Mouse (Mus musculus): ENCODE results near the gene Tfap2d. TPM values are rescaled to one million over a fixed set of nuclear protein-coding genes. Genes with fewer than 3 reads are reported as not detected.

Gene Tfap2d
- polyA plus RNA-seq, 1 experiment from 2014 or later = not detected

DNA sequence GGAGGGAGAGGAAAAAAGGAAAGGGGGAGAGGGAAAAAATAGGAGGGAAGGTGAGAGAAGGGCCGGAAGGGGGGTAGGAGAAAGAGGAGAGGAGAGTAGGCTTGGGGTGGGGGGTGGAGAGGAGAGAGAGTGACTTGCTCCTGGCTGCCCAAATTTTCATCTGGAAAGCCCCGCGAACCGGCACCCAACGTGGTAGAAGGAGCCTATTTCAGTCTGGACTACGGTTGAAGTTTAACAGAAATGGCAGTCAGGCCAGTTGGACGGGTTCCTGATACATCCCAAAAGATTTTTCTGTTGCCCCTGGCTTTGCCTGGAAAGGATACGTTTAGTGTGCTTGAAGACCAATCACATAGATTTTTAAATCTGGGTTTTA, 108.2 kb downstream of the Tfap2d start:
- Histone ChIP-seq H3K27me3 (replicated peaks) (peaks cover 88% of the 10 kb centered on the region), H3K4me2 (no peak overlapping the region), H3K4me1 (peaks cover 4% of the 10 kb centered on the region; the same call in 1 of the 2 replicates), H3K36me3 (no peaks in the 10 kb centered on the region), H3K27ac (replicated peaks) (no peak overlapping the region), H3K4me3 (no peak overlapping the region), H3K9me3 (no peaks in the 10 kb centered on the region), H3K9ac (no peak overlapping the region)
- ATAC-seq (ENCODE audit: extremely low read depth, insufficient number of reproducible peaks, low FRiP score, low TSS enrichment) = no peak
- 4% methylated on average over 8 of the region's 8 CpGs for WGBS

DNA sequence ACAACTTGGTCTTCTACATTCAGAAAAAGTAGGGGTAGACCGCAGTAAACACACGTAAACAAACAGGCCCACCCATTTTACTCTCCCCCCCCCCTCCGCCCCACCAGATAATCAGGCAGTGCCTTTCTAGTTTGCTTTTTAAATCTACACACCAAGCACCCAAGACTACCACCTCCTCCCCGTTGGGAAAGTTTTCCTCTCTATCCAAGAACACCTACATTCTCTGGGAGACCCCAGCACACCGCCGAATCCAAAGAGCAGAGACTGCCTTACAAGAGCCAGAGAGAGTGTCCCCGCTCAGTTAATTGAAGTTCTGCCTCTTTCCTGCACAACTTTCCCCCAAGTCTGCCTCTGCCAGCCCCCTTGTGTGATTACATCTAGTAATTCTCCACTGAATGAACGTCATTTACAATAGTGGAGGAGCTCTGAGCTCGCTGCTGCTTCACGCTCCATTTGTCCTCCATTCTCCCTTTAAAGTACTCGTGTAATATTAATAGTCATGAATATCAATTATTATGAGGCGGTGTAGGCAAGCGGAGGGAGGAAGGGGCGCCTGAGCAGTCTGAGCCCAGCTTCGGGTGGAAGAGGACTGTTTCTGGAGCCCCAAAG, 108.8 kb downstream of the Tfap2d start:
- Histone ChIP-seq H3K4me1 (peaks cover 4% of the 10 kb centered on the region; the same call in 1 of the 2 replicates), H3K36me3 (no peaks in the 10 kb centered on the region), H3K9me3 (no peaks in the 10 kb centered on the region), H3K27me3 (replicated peaks) (peaks cover 94% of the 10 kb centered on the region), H3K4me3 (no peak overlapping the region), H3K4me2 (no peak overlapping the region), H3K27ac (replicated peaks) (no peak overlapping the region), H3K9ac (no peak overlapping the region)
- WGBS = under 1% methylated on average over 15 of the region's 15 CpGs
- no peak for ATAC-seq (ENCODE audit: extremely low read depth, insufficient number of reproducible peaks, low FRiP score, low TSS enrichment)

DNA sequence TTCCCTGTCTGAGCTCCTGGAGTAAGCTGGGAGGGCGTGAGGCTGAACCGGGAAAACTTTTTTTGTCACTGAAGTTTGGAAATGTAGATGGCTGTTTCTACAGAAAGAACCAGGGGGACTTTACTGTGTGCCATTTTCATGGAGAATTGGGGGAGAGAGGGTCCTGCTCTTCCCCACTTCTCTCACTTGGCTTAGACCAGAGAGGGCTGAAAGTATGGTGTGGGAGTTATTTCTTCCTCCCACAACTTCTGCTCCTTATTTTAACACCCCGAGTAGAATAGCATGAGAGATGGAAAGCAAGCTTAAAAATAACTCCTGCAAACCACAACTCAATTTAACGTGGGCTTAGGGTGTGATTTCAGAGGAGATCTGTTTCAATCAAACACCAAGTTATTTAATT, 109.9 kb downstream of the Tfap2d start:
- Histone ChIP-seq H3K27me3 (replicated peaks) (peaks cover 96% of the 10 kb centered on the region), H3K27ac (replicated peaks) (no peak overlapping the region), H3K36me3 (no peaks in the 10 kb centered on the region), H3K4me1 (peaks cover 4% of the 10 kb centered on the region; the same call in 1 of the 2 replicates), H3K4me3 (no peak overlapping the region), H3K9ac (no peak overlapping the region), H3K9me3 (no peaks in the 10 kb centered on the region), H3K4me2 (no peak overlapping the region)
- under 1% methylated on average over 4 of the region's 4 CpGs for WGBS
- ATAC-seq (ENCODE audit: extremely low read depth, insufficient number of reproducible peaks, low FRiP score, low TSS enrichment) = no peak

DNA sequence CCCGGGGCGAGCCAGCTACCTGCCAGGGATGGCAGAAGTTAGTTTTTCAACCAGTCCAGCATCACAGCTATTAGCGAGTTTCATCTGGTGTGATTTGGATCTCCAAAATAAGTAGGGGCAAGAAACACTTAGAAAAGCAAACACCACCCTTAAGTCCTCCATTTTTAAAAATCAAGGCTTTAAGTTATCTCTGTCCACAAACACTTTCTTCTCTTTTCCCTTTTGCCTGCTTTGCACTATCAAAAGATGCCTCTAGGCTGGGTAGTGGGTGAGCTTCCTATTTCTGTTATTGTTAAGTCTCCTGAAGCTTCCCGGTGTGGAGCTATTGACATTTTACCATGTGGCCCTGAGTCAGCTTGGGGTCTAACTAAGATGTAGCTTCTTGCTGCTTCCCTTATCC, 110.3 kb downstream of the Tfap2d start:
- Histone ChIP-seq H3K9ac (no peak overlapping the region), H3K36me3 (no peaks in the 10 kb centered on the region), H3K4me1 (peaks cover 4% of the 10 kb centered on the region; the same call in 1 of the 2 replicates), H3K4me3 (no peak overlapping the region), H3K4me2 (no peak overlapping the region), H3K9me3 (no peaks in the 10 kb centered on the region), H3K27ac (replicated peaks) (no peak overlapping the region), H3K27me3 (replicated peaks) (peaks cover 96% of the 10 kb centered on the region)
- WGBS = 0% methylated on average over 4 of the region's 4 CpGs
- ATAC-seq (ENCODE audit: extremely low read depth, insufficient number of reproducible peaks, low FRiP score, low TSS enrichment) = no peak

DNA sequence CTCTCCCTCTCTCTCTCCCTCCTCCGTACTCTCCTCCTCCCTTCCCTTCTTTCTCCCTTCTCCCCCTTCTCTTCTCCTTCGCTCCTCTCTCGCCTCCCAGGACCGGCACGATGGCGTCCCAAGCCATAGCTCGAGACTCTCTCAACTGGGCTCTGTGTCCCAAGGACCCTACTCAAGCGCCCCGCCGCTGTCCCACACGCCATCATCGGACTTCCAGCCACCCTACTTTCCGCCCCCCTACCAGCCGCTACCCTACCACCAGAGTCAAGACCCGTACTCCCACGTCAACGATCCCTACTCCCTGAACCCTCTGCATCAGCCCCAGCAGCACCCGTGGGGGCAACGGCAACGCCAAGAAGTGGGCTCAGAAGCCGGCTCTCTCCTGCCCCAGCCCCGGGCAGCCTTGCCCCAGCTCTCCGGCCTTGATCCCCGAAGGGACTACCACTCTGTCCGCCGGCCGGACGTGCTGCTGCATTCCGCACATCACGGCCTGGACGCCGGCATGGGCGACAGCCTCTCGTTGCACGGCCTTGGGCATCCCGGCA, 111.1 kb downstream of the Tfap2d start:
- no peaks in the 10 kb centered on the region for H3K9me3 ChIP-seq
- H3K9ac ChIP-seq = no peak overlapping the region
- H3K4me3 ChIP-seq = peak overlapping the region; percentile 12; the same call in 1 of the 2 replicates
- ATAC-seq (ENCODE audit: extremely low read depth, insufficient number of reproducible peaks, low FRiP score, low TSS enrichment) = no peak
- WGBS = 2% methylated on average over 36 of the region's 36 CpGs
- no peak overlapping the region for H3K27ac ChIP-seq (replicated peaks)
- H3K36me3 ChIP-seq = no peaks in the 10 kb centered on the region
- H3K4me2 ChIP-seq = no peak overlapping the region
- H3K4me1 ChIP-seq = peaks cover 4% of the 10 kb centered on the region; the same call in 1 of the 2 replicates
- peaks cover 96% of the 10 kb centered on the region for H3K27me3 ChIP-seq (replicated peaks)

Other genes with a start within 250 kb of the Tfap2d start
- gene Tfap2b, start 105.9 kb downstream of the Tfap2d start, polyA plus RNA-seq (2015; fragmentation: Nextera tagmentation; extraction: Ambion mirVana) = 0.27 and 0.68 TPM in 2 replicates